Mouse (Mus musculus): ENCODE data around the gene Pnpla1. TPM values are rescaled to one million over a fixed set of nuclear protein-coding genes. Genes with fewer than 3 reads are reported as not detected.

Gene Pnpla1
- total and polyA plus RNA-seq, 3 experiments = not detected

GRCm38 (mm10) chr17:28932274-28932673, 74.1 kb downstream of the Pnpla1 start:
- no peak overlapping the region for H3K9ac ChIP-seq (ENCODE audit: insufficient read depth, low read depth)
- peaks cover 5 to 9% of the 10 kb centered on the region in 2 experiments for H3K4me1 ChIP-seq (ENCODE audit: control insufficient read depth in 1 of 2, insufficient read depth in 2 of 2)
- dilution Hi-C loops (cut with MboI; ENCODE audit: extremely low pct_ligation_motif_present, extremely low pct_unique_long_range_greater_than_20kb, low sequenced_read_pairs) = no loop called here
- no peaks in the 10 kb centered on the region for H3K27me3 ChIP-seq (replicated peaks)
- no peak overlapping the region for H3K4me2 ChIP-seq (ENCODE audit: insufficient read depth, low read depth, poor library complexity, severe bottlenecking)
- TF ChIP-seq GABPA (IDR thresholded peaks at IDR 0.05; ENCODE audit: insufficient replicate concordance, low read depth, low read length) (no peak), ZMIZ1 (IDR thresholded peaks at IDR 0.05; ENCODE audit: low read depth, low read length) (no peak), IRF4 (IDR thresholded peaks at IDR 0.05; ENCODE audit: low read depth, low read length) (no peak), E2F4 (IDR thresholded peaks at IDR 0.05; ENCODE audit: insufficient replicate concordance, low read depth, low read length) (no peak), JUN (IDR thresholded peaks at IDR 0.05; ENCODE audit: insufficient read depth, low read depth, low read length) (no peak), POLR2AphosphoS2 (IDR thresholded peaks at IDR 0.05; ENCODE audit: low read depth, low read length) (no peak), KAT2A (IDR thresholded peaks at IDR 0.05; ENCODE audit: insufficient replicate concordance, low read length) (no peak), POLR2A (IDR thresholded peaks at IDR 0.05; ENCODE audit: low read depth, low read length) (no peak), EP300 (IDR thresholded peaks at IDR 0.05; ENCODE audit: low read length) (no peak), CHD1 (IDR thresholded peaks at IDR 0.05; ENCODE audit: low read depth, low read length) (no peak), TCF12 (IDR thresholded peaks at IDR 0.05; ENCODE audit: low read depth, low read length) (no peak), HCFC1 (IDR thresholded peaks at IDR 0.05; ENCODE audit: low read depth, low read length) (no peak), NRF1 (IDR thresholded peaks at IDR 0.05; ENCODE audit: low read depth, low read length) (no peak), UBTF (IDR thresholded peaks at IDR 0.05; ENCODE audit: low read depth, low read length) (no peak), TBP (conservative IDR thresholded peaks at IDR 0.05; ENCODE audit: low read depth, low read length) (no peak), CTCF (conservative IDR thresholded peaks at IDR 0.05 in 1 of 2, IDR thresholded peaks at IDR 0.05 in 1 of 2; ENCODE audit: low read depth in 2 of 2, low read length in 2 of 2) (no peak)
- DNase-seq (ENCODE audit: extremely low read depth) = no peak
- in situ Hi-C loops (cut with MboI; ENCODE audit: low pct_ligation_motif_present, low pct_unique_long_range_greater_than_20kb, low sequenced_read_pairs) = no loop called here
- peaks cover 6% of the 10 kb centered on the region for H3K9me3 ChIP-seq (replicated peaks; ENCODE audit: low read length)
- H3K4me3 ChIP-seq (replicated peaks in 1 of 3; ENCODE audit: low read depth in 2 of 3, low read length in 2 of 3, poor library complexity in 1 of 3) = no peak overlapping the region
- no peak overlapping the region for H3K27ac ChIP-seq (ENCODE audit: insufficient read depth, low read depth)
- H3K79me2 ChIP-seq (replicated peaks; ENCODE audit: control insufficient read depth, extremely low read depth, insufficient read depth, poor library complexity, severe bottlenecking) = no peaks in the 10 kb centered on the region
- H3K36me3 ChIP-seq (replicated peaks in 1 of 2; ENCODE audit: control insufficient read depth in 1 of 2, insufficient read depth in 1 of 2, low read length in 1 of 2) = no peaks in the 10 kb centered on the region

GRCm38 (mm10) chr17:28934120-28934916, 76.1 kb downstream of the Pnpla1 start:
- Histone ChIP-seq H3K4me3 (replicated peaks in 1 of 3; ENCODE audit: low read depth in 2 of 3, low read length in 2 of 3, poor library complexity in 1 of 3) (no peak overlapping the region), H3K27me3 (replicated peaks) (no peaks in the 10 kb centered on the region), H3K4me1 (ENCODE audit: control insufficient read depth in 1 of 2, insufficient read depth in 2 of 2) (peaks cover 5 to 9% of the 10 kb centered on the region in 2 experiments), H3K4me2 (ENCODE audit: insufficient read depth, low read depth, poor library complexity, severe bottlenecking) (no peak overlapping the region), H3K79me2 (replicated peaks; ENCODE audit: control insufficient read depth, extremely low read depth, insufficient read depth, poor library complexity, severe bottlenecking) (no peaks in the 10 kb centered on the region), H3K9me3 (replicated peaks; ENCODE audit: low read length) (peaks cover 6% of the 10 kb centered on the region), H3K9ac (ENCODE audit: insufficient read depth, low read depth) (no peak overlapping the region), H3K27ac (ENCODE audit: insufficient read depth, low read depth) (no peak overlapping the region), H3K36me3 (replicated peaks in 1 of 2; ENCODE audit: control insufficient read depth in 1 of 2, insufficient read depth in 1 of 2, low read length in 1 of 2) (no peaks in the 10 kb centered on the region)
- TF ChIP-seq ZC3H11A (IDR thresholded peaks at IDR 0.05; ENCODE audit: low read depth, low read length) = no peak
- no peak for TF ChIP-seq ZKSCAN1 (IDR thresholded peaks at IDR 0.05; ENCODE audit: borderline replicate concordance, low read depth, low read length)
- no peak for TF ChIP-seq JUND (conservative IDR thresholded peaks at IDR 0.05; ENCODE audit: low read depth, low read length)
- no peak for TF ChIP-seq KAT2A (IDR thresholded peaks at IDR 0.05; ENCODE audit: insufficient replicate concordance, low read length)
- no peak for TF ChIP-seq MAX (IDR thresholded peaks at IDR 0.05; ENCODE audit: low read length)
- no peak for TF ChIP-seq USF1 (IDR thresholded peaks at IDR 0.05; ENCODE audit: low read depth, low read length)
- dilution Hi-C loops (cut with MboI; ENCODE audit: extremely low pct_ligation_motif_present, extremely low pct_unique_long_range_greater_than_20kb, low sequenced_read_pairs) = no loop called here
- no peak for DNase-seq (ENCODE audit: extremely low read depth)
- in situ Hi-C loops (cut with MboI; ENCODE audit: low pct_ligation_motif_present, low pct_unique_long_range_greater_than_20kb, low sequenced_read_pairs) = no loop called here

Data from CH12.LX (cell line).